Mouse (Mus musculus) bone marrow, adult 2 months (tissue): ENCODE data around the gene Phlda2. TPM values are rescaled to one million over a fixed set of nuclear protein-coding genes. Genes with fewer than 3 reads are reported as not detected.

Experiments used
- H3K27ac ChIP-seq: fragments of 200-500 bp; 2 replicates; pipeline ENCODE4 v1.5.1; 2012; ENCODE audit warnings: low read depth, mild to moderate bottlenecking, control low read depth, inconsistent platforms, low read length; ENCODE audit not compliant: control insufficient read depth, poor library complexity, insufficient read depth
- H3K4me1 ChIP-seq: fragments of 200-500 bp; 2 replicates; pipeline ENCODE4 v1.6.1; 2011; ENCODE audit warnings: low read length; ENCODE audit not compliant: control insufficient read depth, insufficient read depth
- H3K4me3 ChIP-seq: fragments of 200-500 bp; replicated peaks from 2 replicates; pipeline ENCODE3; 2011; ENCODE audit warnings: mild to moderate bottlenecking, low read depth, low read length, control low read depth; ENCODE audit not compliant: control insufficient read depth
- CTCF ChIP-seq: fragments of 200-500 bp; IDR thresholded peaks from 2 replicates; pipeline ENCODE4 v1.5.1; 2011; ENCODE audit warnings: low read length, control low read depth; ENCODE audit not compliant: control insufficient read depth, insufficient read depth
- POLR2A ChIP-seq: fragments of 200-500 bp; IDR thresholded peaks from 2 replicates; pipeline ENCODE4 v1.6.1; 2011; ENCODE audit warnings: low read depth, mild to moderate bottlenecking, control low read depth, low read length, borderline replicate concordance; ENCODE audit not compliant: control insufficient read depth
- WGBS: fragments of 180-500 bp; shearing (Covaris S2); methylation state at CpG from one replicate; pipeline ENCODE4 v1.1.7; 2018; 5-methylcytosine and 5-hydroxymethylcytosine counted together
- polyA plus RNA-seq: library from polyadenylated mRNA; stranded (reverse); fragments of >200 nt; gene quantifications from 2 replicates; pipeline ENCODE4 v1.2.4, GENCODE M21; 2011; ENCODE audit warnings: low replicate concordance; ENCODE audit not compliant: missing spikeins, insufficient read depth, insufficient read length

The Phlda2 gene
- polyA plus RNA-seq, 1 experiment = 9.1 TPM

DNA sequence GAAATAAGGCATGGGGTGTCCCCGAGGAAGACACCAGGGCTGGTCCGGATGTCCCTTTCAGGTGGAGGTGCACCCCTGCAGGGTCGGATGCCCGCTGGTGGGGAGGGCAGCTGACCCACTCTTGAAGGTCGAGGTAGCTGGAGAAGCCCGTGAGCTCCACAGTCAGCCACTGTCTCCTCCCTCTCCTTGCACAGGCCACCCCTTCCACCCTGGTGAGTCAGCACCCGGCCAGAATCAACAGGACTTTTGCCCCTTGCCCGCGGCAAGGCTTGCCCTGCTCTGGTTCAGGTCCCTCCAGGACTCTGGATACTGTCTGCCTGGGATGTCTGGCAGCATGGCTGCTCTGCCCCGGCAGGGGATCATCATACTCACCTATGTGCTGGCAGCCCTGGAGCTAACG lies 27.1 kb downstream of the Phlda2 start:
- H3K4me3 ChIP-seq = no peak overlapping the region

DNA sequence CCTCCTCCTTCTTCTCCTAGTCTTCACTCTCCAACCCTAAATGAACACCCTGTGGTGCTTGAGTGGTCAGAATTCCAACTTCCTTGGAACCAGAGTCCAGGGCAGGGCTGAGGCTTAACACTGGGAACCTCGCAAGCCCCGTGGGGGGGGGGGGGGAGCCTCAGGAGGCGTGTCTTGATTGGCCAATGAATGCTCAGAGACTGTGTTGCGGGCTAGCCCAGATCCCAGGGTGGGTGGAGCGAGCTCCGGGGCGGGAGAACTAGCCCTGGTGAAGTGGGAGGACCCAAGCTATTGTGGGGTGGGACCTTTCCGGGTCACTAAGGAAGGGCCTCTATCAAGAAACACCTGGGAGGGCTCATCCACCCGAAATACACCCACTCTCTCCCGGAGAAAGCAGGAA lies 28.1 kb downstream of the Phlda2 start:
- Histone ChIP-seq H3K4me1 (no peaks in the 10 kb centered on the region), H3K4me3 (no peak overlapping the region), H3K27ac (no peak overlapping the region)
- TF ChIP-seq POLR2A = no peak
- no peak for TF ChIP-seq CTCF
- 50% methylated on average over 10 of the region's 10 CpGs for WGBS

More for the DNA sequence above, 27.1 kb downstream of the Phlda2 start:
- TF ChIP-seq CTCF (no peak), POLR2A (no peak)
- Histone ChIP-seq H3K4me1 (no peaks in the 10 kb centered on the region), H3K27ac (no peak overlapping the region)
- 40% methylated on average over 11 of the region's 11 CpGs for WGBS

DNA sequence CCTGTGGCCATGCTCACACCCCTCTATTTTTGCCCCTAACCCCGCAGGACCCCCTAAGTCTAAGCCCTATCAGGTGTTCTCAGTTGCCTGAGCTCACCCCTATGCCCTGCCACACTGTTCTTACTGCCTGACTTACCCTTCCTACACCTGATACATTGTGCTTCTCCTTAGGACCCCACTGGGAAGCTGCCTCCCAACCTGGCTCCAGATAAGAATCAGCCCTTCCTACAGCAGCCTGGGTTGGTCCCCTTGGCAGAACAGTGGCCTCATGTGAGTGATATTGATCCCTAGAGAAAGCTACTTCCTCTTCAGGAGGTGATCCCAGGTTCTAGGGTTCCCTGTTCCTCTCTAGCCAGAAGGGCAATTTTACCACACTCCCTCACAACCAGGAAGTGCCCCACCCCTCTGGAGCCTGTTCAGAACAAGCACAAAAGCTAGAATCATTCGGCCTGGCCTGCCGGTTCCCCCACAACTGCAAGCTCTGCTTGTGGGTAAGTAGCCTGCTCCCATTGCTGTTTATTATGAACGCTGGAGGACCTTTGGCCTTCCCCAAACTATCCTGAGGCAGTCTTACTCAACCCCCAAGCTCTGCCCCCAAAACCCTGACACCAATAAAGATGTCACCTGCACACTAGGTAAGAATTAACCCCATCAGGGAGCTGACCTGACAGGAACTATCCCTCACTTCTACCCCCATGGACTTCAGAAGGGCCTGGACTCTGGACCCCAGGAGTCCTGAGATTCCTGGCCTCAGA lies 29.4 kb downstream of the Phlda2 start, which contains the start of gene Slc22a18:
Gene Slc22a18 (plus strand): TSS at position 390 of the 755 bp plus-strand sequence.
- H3K4me1 ChIP-seq = no peaks in the 10 kb centered on the region
- WGBS = 14% methylated on average over 4 of the region's 4 CpGs
- no peak for TF ChIP-seq CTCF
- no peak for TF ChIP-seq POLR2A
- H3K4me3 ChIP-seq = no peak within 1 kb of the TSS
- H3K27ac ChIP-seq = no peak within 1 kb of the TSS

- 11% methylated on average over 8 of the region's 8 CpGs for WGBS
- no peak overlapping the region for H3K4me3 ChIP-seq
- no peak overlapping the region for H3K27ac ChIP-seq
- H3K4me1 ChIP-seq = no peaks in the 10 kb centered on the region; the same call in 1 of the 2 replicates
- TF ChIP-seq POLR2A = no peak
- peak; percentile 85 for TF ChIP-seq CTCF
Measured at GRCm38 (mm10) chr7:143469946-143470345, 33.0 kb downstream of the Phlda2 start.

GRCm38 (mm10) chr7:143467714-143468113 lies 35.2 kb downstream of the Phlda2 start:
- WGBS = 45% methylated on average over 6 of the region's 6 CpGs
- H3K4me1 ChIP-seq = no peaks in the 10 kb centered on the region; the same call in 1 of the 2 replicates
- H3K27ac ChIP-seq = no peak overlapping the region
- H3K4me3 ChIP-seq = no peak overlapping the region
- no peak for TF ChIP-seq CTCF
- TF ChIP-seq POLR2A = no peak

DNA sequence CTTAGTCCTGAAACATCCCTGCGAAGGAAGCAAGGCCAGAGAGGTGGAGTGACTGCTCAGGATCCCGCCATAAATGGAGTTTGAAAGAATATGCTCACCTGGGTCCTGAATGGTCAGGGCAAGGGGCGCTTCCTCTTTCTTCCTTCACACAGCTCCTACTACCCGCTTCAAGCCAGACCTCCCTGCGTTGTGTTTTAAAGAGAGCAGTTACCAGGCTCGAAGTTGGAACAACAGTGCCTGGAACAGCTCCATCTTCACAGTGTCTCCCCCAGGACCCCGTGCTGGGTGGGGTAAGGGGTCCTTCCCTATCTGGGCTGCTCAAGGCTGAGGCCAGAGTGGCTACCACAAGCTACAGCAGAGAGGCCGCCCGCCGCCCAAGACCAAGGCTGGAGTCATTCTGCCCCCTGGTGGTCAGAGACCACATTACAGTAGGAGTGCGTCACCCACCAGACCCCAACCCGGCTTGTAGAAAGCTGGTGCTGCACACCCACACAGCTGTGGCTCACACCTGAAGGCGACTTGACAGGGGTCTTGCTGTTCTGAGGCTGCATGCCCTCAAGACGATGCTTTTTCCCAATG lies 36.8 kb downstream of the Phlda2 start:
- Histone ChIP-seq H3K27ac (no peak overlapping the region), H3K4me1 (no peaks in the 10 kb centered on the region; the same call in 1 of the 2 replicates), H3K4me3 (no peak overlapping the region)
- 9% methylated on average over 14 of the region's 14 CpGs for WGBS
- no peak for TF ChIP-seq POLR2A
- TF ChIP-seq CTCF = peak; percentile 85

DNA sequence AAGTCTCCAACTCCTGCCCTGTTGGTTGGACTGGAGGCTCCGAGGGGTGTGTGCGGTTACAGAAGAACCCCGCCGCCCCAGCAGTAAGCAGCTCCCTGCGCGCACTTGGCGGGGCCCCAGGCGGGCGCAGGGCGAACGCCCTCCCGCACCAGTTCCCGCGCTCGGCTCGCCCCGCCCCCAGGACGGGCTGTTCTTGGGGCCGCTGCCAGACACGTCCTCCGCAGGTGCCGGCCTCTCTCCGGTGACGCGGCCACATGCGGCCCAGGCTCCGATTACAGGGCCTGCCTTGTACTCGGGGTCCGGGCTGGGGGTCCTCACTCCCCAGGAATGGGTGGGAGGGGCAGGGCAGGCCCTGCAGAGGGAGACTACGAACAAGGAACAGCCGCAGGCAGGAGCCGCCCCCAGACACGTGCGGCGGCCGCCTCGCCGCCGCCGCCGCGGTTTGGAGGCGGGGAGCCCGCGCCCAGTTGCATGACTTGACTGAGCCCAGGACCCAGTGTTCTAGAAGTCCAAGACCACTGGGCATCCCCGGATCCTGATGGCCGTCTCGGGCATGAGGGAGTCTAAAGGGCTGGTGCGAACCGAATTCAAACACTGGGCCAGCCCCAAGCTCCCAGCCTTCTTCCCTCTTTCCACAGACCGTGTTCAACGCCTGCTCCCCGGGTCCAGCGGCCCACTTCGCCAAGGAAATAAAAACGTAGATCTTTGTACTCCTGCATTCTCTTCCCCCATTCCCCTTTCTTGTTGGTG lies 38.0 kb downstream of the Phlda2 start:
- Histone ChIP-seq H3K4me1 (peaks cover 2% of the 10 kb centered on the region), H3K27ac (no peak overlapping the region), H3K4me3 (no peak overlapping the region)
- TF ChIP-seq POLR2A (no peak), CTCF (no peak)
- 21% methylated on average over 56 of the region's 56 CpGs for WGBS

DNA sequence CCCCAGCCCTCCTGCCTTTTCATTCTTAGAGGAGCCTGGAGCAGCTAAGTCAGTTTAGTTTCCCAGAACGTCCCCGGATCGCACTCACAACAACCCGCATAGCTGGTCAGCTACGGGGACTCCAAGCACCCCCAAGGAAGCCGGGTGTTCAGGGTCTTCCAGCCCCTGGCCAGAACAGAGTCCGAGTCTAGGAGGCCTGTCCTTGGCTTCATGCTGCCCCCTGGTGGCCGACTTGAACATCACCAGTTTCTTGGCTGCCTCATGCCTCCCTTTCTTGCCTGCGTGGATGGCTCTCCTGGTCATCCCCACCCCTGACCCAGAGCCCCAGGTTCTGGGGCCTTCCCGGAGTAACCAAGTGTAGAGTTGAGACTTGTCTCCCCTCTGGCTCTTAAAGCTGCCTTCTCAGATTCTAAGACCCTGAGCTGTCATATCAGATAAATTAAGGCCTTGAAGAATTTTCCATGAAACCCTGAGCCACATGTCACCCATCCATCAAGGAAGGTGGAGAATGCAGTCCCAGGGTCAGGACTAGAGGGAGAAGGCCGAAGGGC lies 39.0 kb downstream of the Phlda2 start:
- H3K4me1 ChIP-seq = peaks cover 2% of the 10 kb centered on the region
- 16% methylated on average over 11 of the region's 11 CpGs for WGBS
- H3K4me3 ChIP-seq = no peak overlapping the region
- TF ChIP-seq CTCF (peak; percentile 83), POLR2A (no peak)
- H3K27ac ChIP-seq = no peak overlapping the region
